Mouse (Mus musculus) embryonic facial prominence, embryonic 13.5 days (tissue): ENCODE results near the gene Fam19a2. TPM values are rescaled to one million over a fixed set of nuclear protein-coding genes. Genes with fewer than 3 reads are reported as not detected.

Experiments
- ATAC-seq: fragments of 200-750 bp; cut with Nextera tagmentation; 2 replicates; pipeline ENCODE4 v1.8.0; 2017; ENCODE audit warnings: low read depth; ENCODE audit not compliant: insufficient number of reproducible peaks, insufficient read depth, low FRiP score, low TSS enrichment
- H3K27ac ChIP-seq: fragments of 300-500 bp; sonication (generic); 2 replicates; pipeline ENCODE4 v1.5.1; 2015; ENCODE audit warnings: moderate library complexity, mild to moderate bottlenecking, inconsistent platforms
- H3K27me3 ChIP-seq: fragments of 300-500 bp; sonication (generic); 2 replicates; pipeline ENCODE4 v1.6.1; 2015; ENCODE audit warnings: mild to moderate bottlenecking, inconsistent platforms
- H3K36me3 ChIP-seq: fragments of 300-500 bp; sonication (generic); 2 replicates; pipeline ENCODE4 v1.6.1; 2015; ENCODE audit warnings: mild to moderate bottlenecking, inconsistent platforms
- H3K4me1 ChIP-seq: fragments of 300-500 bp; sonication (generic); 2 replicates; pipeline ENCODE4 v1.6.1; 2015; ENCODE audit warnings: inconsistent platforms
- H3K4me2 ChIP-seq: fragments of 300-500 bp; sonication (generic); 2 replicates; pipeline ENCODE4 v1.6.1; 2015; ENCODE audit warnings: moderate library complexity, mild to moderate bottlenecking, inconsistent platforms
- H3K4me3 ChIP-seq: fragments of 300-500 bp; sonication (generic); 2 replicates; pipeline ENCODE4 v1.5.1; 2015; ENCODE audit warnings: mild to moderate bottlenecking, inconsistent platforms
- H3K9ac ChIP-seq: fragments of 300-500 bp; sonication (generic); 2 replicates; pipeline ENCODE4 v1.6.1; 2015; ENCODE audit warnings: mild to moderate bottlenecking, inconsistent platforms
- H3K9me3 ChIP-seq: fragments of 300-500 bp; sonication (generic); 2 replicates; pipeline ENCODE4 v1.6.1; 2016; ENCODE audit warnings: inconsistent platforms
- WGBS: fragments of 180-500 bp; shearing (Covaris S2); methylation state at CpG from one replicate; pipeline ENCODE4 v1.1.7; 2015; ENCODE audit warnings: mixed read lengths; 5-methylcytosine and 5-hydroxymethylcytosine counted together
- polyA plus RNA-seq: library from polyadenylated mRNA; unstranded; fragments of >200 nt; fragmentation: Nextera tagmentation; extraction: Ambion mirVana; gene quantifications from 2 replicates; pipeline ENCODE4 v1.2.1, GENCODE M21; 2015

Fam19a2 gene
- polyA plus RNA-seq, result 4.2 and 4.3 TPM in 2 replicates

DNA sequence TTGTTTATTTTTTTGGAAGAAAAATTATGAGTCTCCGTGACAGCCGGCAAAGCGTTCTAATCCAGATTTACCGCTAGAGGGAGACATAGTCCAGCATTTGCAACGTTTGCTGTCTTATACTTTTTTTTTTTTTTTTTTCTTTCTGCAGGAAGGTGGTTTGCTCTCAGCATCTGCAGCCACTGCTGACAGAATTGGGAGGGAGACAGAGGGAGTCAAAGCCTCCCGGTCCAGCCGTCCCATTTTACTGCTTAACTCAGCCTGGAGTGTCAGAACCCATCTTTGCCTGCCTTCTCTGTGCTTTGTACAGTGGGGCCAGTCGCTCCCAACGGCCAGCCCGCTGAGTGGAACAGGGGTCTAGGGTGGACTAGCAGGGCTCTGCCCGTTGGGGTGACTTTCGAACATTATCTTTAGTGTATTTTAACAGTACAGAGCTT is at the start of gene Fam19a2:
Gene Fam19a2, plus strand, starts transcription at position 121 of the 434 bp plus-strand sequence.
- Histone ChIP-seq H3K27ac (no peak within 1 kb of the TSS), H3K9ac (peak within 1 kb of the TSS; percentile 73), H3K4me2 (peak within 1 kb of the TSS; percentile 98), H3K27me3 (peaks cover 36% of the 10 kb centered on the region), H3K9me3 (no peaks in the 10 kb centered on the region), H3K4me1 (peaks cover 14% of the 10 kb centered on the region), H3K36me3 (no peaks in the 10 kb centered on the region), H3K4me3 (peak within 1 kb of the TSS; percentile 61)
- 0% methylated on average over 12 of the region's 12 CpGs for WGBS
- no peak for ATAC-seq

DNA sequence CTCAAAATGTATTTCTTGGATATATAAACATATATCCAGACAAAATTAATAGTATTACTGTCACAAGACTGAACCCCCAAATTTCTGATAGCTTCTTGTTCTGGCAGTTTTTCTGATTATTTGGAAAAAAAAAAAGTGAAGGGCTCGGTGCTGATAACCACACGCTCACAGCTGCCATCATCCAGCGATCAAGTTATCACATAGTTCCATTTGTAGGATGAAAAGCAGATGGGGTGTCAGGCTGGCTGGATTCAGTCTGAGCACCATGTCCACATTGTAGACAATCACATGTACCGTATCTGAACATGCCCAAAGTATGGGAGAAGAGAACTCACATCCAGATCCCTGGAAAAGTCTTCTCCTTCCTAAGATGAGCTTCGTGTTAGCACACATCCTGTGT is 41.0 kb upstream of the Fam19a2 start:
- H3K27ac ChIP-seq, result no peak overlapping the region
- H3K4me3 ChIP-seq, result no peak overlapping the region
- H3K4me1 ChIP-seq, result no peaks in the 10 kb centered on the region
- H3K4me2 ChIP-seq, result no peak overlapping the region
- no peak for ATAC-seq
- no peak overlapping the region for H3K9ac ChIP-seq
- H3K9me3 ChIP-seq, result no peaks in the 10 kb centered on the region
- H3K27me3 ChIP-seq, result no peaks in the 10 kb centered on the region
- WGBS, result 84% methylated on average over 5 of the region's 5 CpGs
- H3K36me3 ChIP-seq, result no peaks in the 10 kb centered on the region

GRCm38 (mm10) chr10:123229420-123229819 is 34.4 kb upstream of the Fam19a2 start:
- H3K4me1 ChIP-seq, result no peaks in the 10 kb centered on the region
- no peak for ATAC-seq
- 88% methylated on average over 5 of the region's 5 CpGs for WGBS

GRCm38 (mm10) chr10:123248063-123248462 is 15.7 kb upstream of the Fam19a2 start:
- no peak for ATAC-seq
- WGBS, result 86% methylated on average over 6 of the region's 6 CpGs

More at GRCm38 (mm10) chr10:123229420-123229819, 34.4 kb upstream of the Fam19a2 start:
- no peak overlapping the region for H3K4me2 ChIP-seq
- H3K9ac ChIP-seq, result no peak overlapping the region
- H3K27ac ChIP-seq, result no peak overlapping the region
- no peaks in the 10 kb centered on the region for H3K27me3 ChIP-seq
- no peaks in the 10 kb centered on the region for H3K36me3 ChIP-seq
- H3K4me3 ChIP-seq, result no peak overlapping the region
- no peaks in the 10 kb centered on the region for H3K9me3 ChIP-seq

DNA sequence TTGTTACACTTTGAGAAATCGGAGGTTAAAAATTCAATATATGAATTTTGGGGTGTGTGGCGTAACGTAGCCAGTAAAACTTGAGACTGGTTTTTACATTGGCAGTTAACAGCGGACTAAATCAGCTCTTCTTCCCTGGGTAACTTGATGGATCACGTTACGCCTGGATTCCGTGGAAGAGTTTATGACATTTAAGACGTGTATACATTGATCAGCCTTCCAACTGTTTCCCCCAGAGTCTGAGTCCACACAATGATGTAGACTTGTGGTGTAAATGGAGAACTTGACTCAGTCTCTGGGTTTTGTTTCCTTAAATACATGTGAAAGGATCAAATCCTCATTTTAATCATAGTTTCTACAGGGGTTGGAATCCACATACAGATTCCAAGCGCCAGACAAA is 11.9 kb upstream of the Fam19a2 start:
- H3K27me3 ChIP-seq, result no peaks in the 10 kb centered on the region
- no peak for ATAC-seq
- no peak overlapping the region for H3K27ac ChIP-seq
- 37% methylated on average over 9 of the region's 9 CpGs for whole genome bisulfite sequencing
- no peaks in the 10 kb centered on the region for H3K9me3 ChIP-seq
- 0 out of 2 replicates have a peak, but pooled peaks cover 4% of the 10 kb centered on the region for H3K4me1 ChIP-seq
- no peak overlapping the region for H3K9ac ChIP-seq
- no peak overlapping the region for H3K4me3 ChIP-seq
- no peaks in the 10 kb centered on the region for H3K36me3 ChIP-seq
- H3K4me2 ChIP-seq, result no peak overlapping the region

More at GRCm38 (mm10) chr10:123248063-123248462, 15.7 kb upstream of the Fam19a2 start:
- H3K4me3 ChIP-seq, result no peak overlapping the region
- H3K9ac ChIP-seq, result no peak overlapping the region
- H3K36me3 ChIP-seq, result no peaks in the 10 kb centered on the region
- H3K4me1 ChIP-seq, result 0 out of 2 replicates have a peak, but pooled peaks cover 4% of the 10 kb centered on the region
- no peaks in the 10 kb centered on the region for H3K9me3 ChIP-seq
- H3K27ac ChIP-seq, result no peak overlapping the region
- H3K27me3 ChIP-seq, result no peaks in the 10 kb centered on the region
- H3K4me2 ChIP-seq, result no peak overlapping the region

- Histone ChIP-seq H3K27me3 (no peaks in the 10 kb centered on the region), H3K36me3 (no peaks in the 10 kb centered on the region), H3K4me2 (no peak overlapping the region), H3K9me3 (no peaks in the 10 kb centered on the region), H3K4me1 (0 out of 2 replicates have a peak, but pooled peaks cover 4% of the 10 kb centered on the region), H3K9ac (no peak overlapping the region), H3K27ac (no peak overlapping the region), H3K4me3 (no peak overlapping the region)
- ATAC-seq, result no peak
- 34% methylated on average over 5 of the region's 5 CpGs for WGBS
These were observed 9.5 kb upstream of the Fam19a2 start for GRCm38 (mm10) chr10:123254299-123254698.

DNA sequence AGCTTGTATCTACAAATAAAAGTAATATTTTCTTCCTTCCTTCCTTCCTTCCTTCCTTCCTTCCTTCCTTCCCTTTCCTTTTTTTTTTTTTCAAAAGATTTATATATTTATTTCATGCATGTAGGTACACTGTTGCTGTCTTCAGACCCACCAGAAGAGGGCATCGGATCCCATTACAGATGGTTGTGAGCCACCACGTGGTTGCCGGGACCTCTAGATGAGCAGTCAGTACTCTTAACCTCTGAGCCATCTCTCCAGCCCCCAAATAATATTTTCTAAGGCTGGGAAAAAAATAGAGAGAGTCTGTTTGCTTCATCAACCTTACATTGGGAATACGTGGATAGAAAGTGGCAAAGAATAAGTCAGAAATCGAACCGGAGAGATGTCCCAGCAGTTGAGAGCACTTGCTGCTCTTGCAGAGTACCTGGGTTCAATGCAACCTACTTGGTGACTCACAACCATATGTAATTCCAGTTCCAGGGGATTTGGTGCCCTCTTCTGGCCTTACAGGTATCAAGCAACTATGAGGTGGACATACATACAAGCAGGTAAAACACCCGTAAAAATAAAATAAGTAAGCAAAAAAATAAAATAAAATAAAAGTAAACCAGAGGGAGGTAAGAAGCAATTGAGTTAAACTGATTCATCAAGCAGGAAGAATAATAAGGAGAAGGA is 8.0 kb upstream of the Fam19a2 start:
- ATAC-seq, result no peak
- no peak overlapping the region for H3K27ac ChIP-seq
- WGBS, result 79% methylated on average over 7 of the region's 7 CpGs

GRCm38 (mm10) chr10:123264461-123265191 is 830 bp downstream of the Fam19a2 start:
- peaks cover 36% of the 10 kb centered on the region for H3K27me3 ChIP-seq
- H3K9me3 ChIP-seq, result no peaks in the 10 kb centered on the region
- H3K36me3 ChIP-seq, result no peaks in the 10 kb centered on the region
- peaks cover 14% of the 10 kb centered on the region for H3K4me1 ChIP-seq
- peak overlapping the region; percentile 98 for H3K4me2 ChIP-seq
- peak overlapping the region; percentile 73 for H3K9ac ChIP-seq
- peak; percentile 56 for ATAC-seq
- H3K4me3 ChIP-seq, result peak overlapping the region; percentile 61
- under 1% methylated on average over 83 of the region's 84 CpGs for WGBS
- H3K27ac ChIP-seq, result no peak overlapping the region

More for the DNA sequence above, 8.0 kb upstream of the Fam19a2 start:
- Histone ChIP-seq H3K36me3 (no peaks in the 10 kb centered on the region), H3K27me3 (no peaks in the 10 kb centered on the region), H3K4me2 (no peak overlapping the region), H3K4me1 (0 out of 2 replicates have a peak, but pooled peaks cover 4% of the 10 kb centered on the region), H3K9ac (no peak overlapping the region), H3K9me3 (no peaks in the 10 kb centered on the region), H3K4me3 (no peak overlapping the region)

DNA sequence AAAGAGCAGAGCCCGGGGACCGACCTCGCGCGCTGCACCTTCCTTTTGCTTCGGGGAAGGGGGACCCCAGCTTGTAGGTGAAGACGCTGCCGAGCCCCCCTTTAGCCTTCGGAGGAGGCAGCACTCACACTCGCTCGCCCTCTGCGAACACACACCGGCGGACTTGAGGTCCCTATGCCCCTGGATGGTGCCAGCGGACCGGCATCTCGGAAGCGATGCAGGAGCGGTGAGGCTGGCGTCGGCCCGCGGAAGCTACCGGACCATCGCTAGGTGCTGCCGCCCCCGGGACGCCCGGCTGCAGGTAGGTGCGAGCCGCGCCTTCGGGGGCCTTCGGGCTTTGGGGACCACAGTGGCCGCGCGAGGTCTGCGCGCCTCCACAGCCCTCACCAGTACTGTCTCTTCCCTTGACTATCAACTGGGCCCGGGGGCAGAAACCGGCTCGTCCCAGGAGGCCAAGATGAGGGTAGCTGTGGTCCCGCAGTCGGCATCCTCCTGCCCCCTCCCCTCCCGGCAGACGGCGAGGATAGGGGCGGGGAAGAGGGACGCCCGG is 1.5 kb downstream of the Fam19a2 start:
- Histone ChIP-seq H3K27ac (no peak overlapping the region), H3K4me3 (peak overlapping the region; percentile 61), H3K9me3 (no peaks in the 10 kb centered on the region), H3K27me3 (peaks cover 36% of the 10 kb centered on the region), H3K9ac (peak overlapping the region; percentile 73), H3K4me1 (peaks cover 14% of the 10 kb centered on the region), H3K36me3 (no peaks in the 10 kb centered on the region), H3K4me2 (peak overlapping the region; percentile 98)
- 1% methylated on average over 46 of the region's 50 CpGs for WGBS
- ATAC-seq, result peak; percentile 71

GRCm38 (mm10) chr10:123268568-123268967 is 4.8 kb downstream of the Fam19a2 start:
- ATAC-seq, result no peak

GRCm38 (mm10) chr10:123274554-123274953 is 10.8 kb downstream of the Fam19a2 start:
- 78% methylated on average over 11 of the region's 11 CpGs for WGBS
- Histone ChIP-seq H3K4me1 (no peaks in the 10 kb centered on the region), H3K4me3 (no peak overlapping the region), H3K9me3 (no peaks in the 10 kb centered on the region), H3K4me2 (no peak overlapping the region), H3K27me3 (no peaks in the 10 kb centered on the region), H3K27ac (no peak overlapping the region), H3K36me3 (no peaks in the 10 kb centered on the region), H3K9ac (no peak overlapping the region)
- no peak for ATAC-seq

More at GRCm38 (mm10) chr10:123268568-123268967, 4.8 kb downstream of the Fam19a2 start:
- H3K27ac ChIP-seq, result no peak overlapping the region
- H3K4me2 ChIP-seq, result no peak overlapping the region
- H3K36me3 ChIP-seq, result no peaks in the 10 kb centered on the region
- H3K4me3 ChIP-seq, result no peak overlapping the region
- H3K9ac ChIP-seq, result no peak overlapping the region
- peaks cover 28% of the 10 kb centered on the region for H3K27me3 ChIP-seq
- 76% methylated on average over 10 of the region's 10 CpGs for WGBS
- H3K9me3 ChIP-seq, result no peaks in the 10 kb centered on the region
- H3K4me1 ChIP-seq, result peaks cover 14% of the 10 kb centered on the region
